Mouse (Mus musculus): ENCODE measurements around the gene Itga9. TPM values are rescaled to one million over a fixed set of nuclear protein-coding genes. Genes with fewer than 3 reads are reported as not detected.

Gene Itga9
- polyA plus RNA-seq, 2 experiments, result 1.4 to 2.8 TPM

DNA sequence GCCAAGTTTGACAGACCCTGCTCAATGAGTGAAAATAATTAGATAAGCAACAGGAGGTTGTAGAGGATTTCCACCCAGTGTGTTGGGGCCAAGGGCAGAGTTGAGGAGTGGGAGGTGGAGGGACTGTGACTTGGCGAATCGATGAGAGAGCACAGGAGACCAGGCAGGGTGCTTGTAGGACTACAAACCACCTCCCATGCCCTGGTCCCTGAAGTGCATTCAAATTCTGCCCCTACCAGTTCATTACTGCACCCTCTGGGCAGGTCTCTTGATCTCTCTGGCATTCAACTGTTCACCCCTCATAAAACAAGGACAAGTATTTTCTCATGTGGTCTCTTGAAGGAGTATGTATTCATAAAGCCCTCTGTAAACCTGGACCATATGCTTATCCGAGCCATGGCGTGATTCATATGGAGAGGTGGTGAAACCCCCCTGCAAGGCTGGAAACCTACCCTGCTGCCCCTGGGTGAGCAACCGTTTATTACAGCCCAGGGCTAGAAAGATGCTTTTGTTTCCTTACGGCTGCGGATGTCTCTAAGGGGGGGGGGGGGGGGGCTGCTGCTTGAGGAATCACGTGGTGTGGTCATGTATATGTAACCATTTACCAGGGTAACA, 143.0 kb downstream of the Itga9 start:
- Histone ChIP-seq H3K4me1 (replicated peaks; ENCODE audit: control insufficient read depth in 2 of 2, insufficient read depth in 2 of 2, low read length in 1 of 2) (no peaks in the 10 kb centered on the region), H3K4me2 (ENCODE audit: low read depth) (no peak overlapping the region), H3K4me3 (ENCODE audit: insufficient read depth in 1 of 2, low read depth in 2 of 2, low read length in 2 of 2) (no peak overlapping the region), H3K9ac (replicated peaks) (no peak overlapping the region), H3K36me3 (replicated peaks; ENCODE audit: control insufficient read depth, insufficient read depth, low read depth) (no peaks in the 10 kb centered on the region), H3K27ac (no peak overlapping the region), H3K9me3 (ENCODE audit: control insufficient read depth, low read length) (no peaks in the 10 kb centered on the region), H3K27me3 (ENCODE audit: control insufficient read depth, insufficient read depth, low read length) (no peaks in the 10 kb centered on the region)
- no peak for DNase-seq (ENCODE audit: low read depth in 3 of 3, low spot score in 3 of 3)
- TF ChIP-seq EP300 (IDR thresholded peaks at IDR 0.05; ENCODE audit: low read depth) (no peak), CTCF (IDR thresholded peaks at IDR 0.05; ENCODE audit: low read depth) (no peak)
- no peak for ATAC-seq (ENCODE audit: insufficient read depth)
- WGBS (ENCODE audit: insufficient replicate concordance), result 60% methylated on average over 7 of the region's 8 CpGs

GRCm38 (mm10) chr9:118750828-118751227, 144.3 kb downstream of the Itga9 start:
- ATAC-seq (ENCODE audit: insufficient read depth), result no peak
- Histone ChIP-seq H3K27me3 (ENCODE audit: control insufficient read depth, insufficient read depth, low read length) (no peaks in the 10 kb centered on the region), H3K9me3 (ENCODE audit: control insufficient read depth, low read length) (no peaks in the 10 kb centered on the region), H3K9ac (replicated peaks) (no peak overlapping the region), H3K27ac (no peak overlapping the region), H3K4me2 (ENCODE audit: low read depth) (no peak overlapping the region), H3K4me1 (replicated peaks; ENCODE audit: control insufficient read depth in 2 of 2, insufficient read depth in 2 of 2, low read length in 1 of 2) (no peaks in the 10 kb centered on the region), H3K36me3 (replicated peaks; ENCODE audit: control insufficient read depth, insufficient read depth, low read depth) (no peaks in the 10 kb centered on the region), H3K4me3 (ENCODE audit: insufficient read depth in 1 of 2, low read depth in 2 of 2, low read length in 2 of 2) (no peak overlapping the region)
- TF ChIP-seq EP300 (IDR thresholded peaks at IDR 0.05; ENCODE audit: low read depth) (no peak), CTCF (IDR thresholded peaks at IDR 0.05; ENCODE audit: low read depth) (no peak)
- WGBS (ENCODE audit: insufficient replicate concordance), result 40% methylated on average over 7 of the region's 7 CpGs
- DNase-seq (ENCODE audit: low read depth in 3 of 3, low spot score in 3 of 3), result no peak

- Histone ChIP-seq H3K27me3 (ENCODE audit: control insufficient read depth, insufficient read depth, low read length) (no peaks in the 10 kb centered on the region), H3K36me3 (replicated peaks; ENCODE audit: control insufficient read depth, insufficient read depth, low read depth) (no peaks in the 10 kb centered on the region), H3K27ac (no peak overlapping the region), H3K4me3 (ENCODE audit: insufficient read depth in 1 of 2, low read depth in 2 of 2, low read length in 2 of 2) (no peak overlapping the region), H3K9ac (replicated peaks) (no peak overlapping the region), H3K9me3 (ENCODE audit: control insufficient read depth, low read length) (no peaks in the 10 kb centered on the region), H3K4me2 (ENCODE audit: low read depth) (no peak overlapping the region), H3K4me1 (replicated peaks; ENCODE audit: control insufficient read depth in 2 of 2, insufficient read depth in 2 of 2, low read length in 1 of 2) (no peaks in the 10 kb centered on the region)
- TF ChIP-seq EP300 (IDR thresholded peaks at IDR 0.05; ENCODE audit: low read depth) (no peak), CTCF (IDR thresholded peaks at IDR 0.05; ENCODE audit: low read depth) (no peak)
- no peak for DNase-seq (ENCODE audit: low read depth in 3 of 3, low spot score in 3 of 3)
- no peak for ATAC-seq (ENCODE audit: insufficient read depth)
- WGBS (ENCODE audit: insufficient replicate concordance), result 63% methylated on average over 2 of the region's 2 CpGs
These were observed 145.9 kb downstream of the Itga9 start for GRCm38 (mm10) chr9:118752376-118752775.

DNA sequence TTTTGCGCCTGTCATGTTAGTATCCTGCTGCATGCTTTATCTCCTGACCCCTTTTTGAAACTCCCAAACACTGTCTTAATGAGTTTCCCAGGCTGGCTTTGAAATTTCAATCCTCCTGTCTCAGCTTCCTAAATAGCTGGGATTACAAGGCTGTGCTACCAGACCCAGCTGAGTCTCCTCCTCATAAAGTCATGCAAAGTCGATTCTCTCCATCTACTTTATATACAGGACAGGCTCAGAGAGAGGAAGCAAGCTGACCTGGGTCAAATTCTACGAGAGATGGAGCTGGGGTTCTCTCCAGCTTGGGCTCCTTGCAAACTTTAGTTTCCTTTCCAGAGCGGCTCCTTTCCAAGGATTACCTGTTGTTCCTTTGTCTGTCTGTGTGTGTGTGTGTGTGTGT, 153.0 kb downstream of the Itga9 start:
- no peak for TF ChIP-seq CTCF (IDR thresholded peaks at IDR 0.05; ENCODE audit: low read depth)
- no peak for TF ChIP-seq EP300 (IDR thresholded peaks at IDR 0.05; ENCODE audit: low read depth)
- H3K9me3 ChIP-seq (ENCODE audit: control insufficient read depth, low read length), result no peaks in the 10 kb centered on the region
- H3K36me3 ChIP-seq (replicated peaks; ENCODE audit: control insufficient read depth, insufficient read depth, low read depth), result no peaks in the 10 kb centered on the region
- H3K27ac ChIP-seq, result no peak overlapping the region
- 54% methylated on average over 4 of the region's 4 CpGs for WGBS (ENCODE audit: insufficient replicate concordance)
- no peaks in the 10 kb centered on the region for H3K4me1 ChIP-seq (replicated peaks; ENCODE audit: control insufficient read depth in 2 of 2, insufficient read depth in 2 of 2, low read length in 1 of 2)
- ATAC-seq (ENCODE audit: insufficient read depth) (no peak), DNase-seq (ENCODE audit: low read depth in 3 of 3, low spot score in 3 of 3) (no peak)
- no peak overlapping the region for H3K4me3 ChIP-seq (ENCODE audit: insufficient read depth in 1 of 2, low read depth in 2 of 2, low read length in 2 of 2)
- no peaks in the 10 kb centered on the region for H3K27me3 ChIP-seq (ENCODE audit: control insufficient read depth, insufficient read depth, low read length)
- H3K4me2 ChIP-seq (ENCODE audit: low read depth), result no peak overlapping the region
- no peak overlapping the region for H3K9ac ChIP-seq (replicated peaks)

DNA sequence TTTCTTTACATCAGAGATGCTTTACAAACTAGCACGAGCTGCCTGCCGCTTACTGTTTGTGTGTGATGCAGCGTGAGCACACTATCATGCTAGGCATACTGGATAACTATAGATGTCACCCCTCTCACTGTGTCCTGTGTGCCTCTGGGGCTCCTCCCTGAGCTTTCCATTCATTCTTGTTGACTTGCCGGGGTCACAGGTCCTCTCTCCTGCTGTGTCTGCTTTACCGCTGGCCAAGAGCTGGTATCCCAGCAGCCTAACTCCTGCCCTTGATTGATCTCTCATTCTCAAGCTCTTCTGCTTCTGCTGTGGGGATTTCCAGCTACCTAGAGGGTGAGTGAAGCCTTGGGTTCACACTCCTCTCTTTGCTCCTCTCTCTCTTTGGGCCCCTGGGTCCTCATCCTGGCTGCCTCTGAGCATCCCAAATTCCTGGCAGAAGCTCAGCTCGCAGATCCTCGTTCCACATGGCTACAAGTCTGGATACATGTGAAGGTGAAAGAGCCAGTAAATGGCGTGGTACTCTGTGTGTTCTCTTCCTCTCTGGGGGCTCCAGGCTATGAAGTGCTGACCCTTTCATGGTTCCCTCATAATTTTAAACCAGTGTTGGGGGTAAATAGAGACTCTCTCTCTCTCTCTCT, 155.6 kb downstream of the Itga9 start:
- H3K4me1 ChIP-seq (replicated peaks; ENCODE audit: control insufficient read depth in 2 of 2, insufficient read depth in 2 of 2, low read length in 1 of 2), result no peaks in the 10 kb centered on the region
- no peak overlapping the region for H3K27ac ChIP-seq
- no peaks in the 10 kb centered on the region for H3K36me3 ChIP-seq (replicated peaks; ENCODE audit: control insufficient read depth, insufficient read depth, low read depth)
- DNase-seq (ENCODE audit: low read depth in 3 of 3, low spot score in 3 of 3) (no peak), ATAC-seq (ENCODE audit: insufficient read depth) (no peak)
- H3K9me3 ChIP-seq (ENCODE audit: control insufficient read depth, low read length), result no peaks in the 10 kb centered on the region
- no peaks in the 10 kb centered on the region for H3K27me3 ChIP-seq (ENCODE audit: control insufficient read depth, insufficient read depth, low read length)
- H3K4me3 ChIP-seq (ENCODE audit: insufficient read depth in 1 of 2, low read depth in 2 of 2, low read length in 2 of 2), result no peak overlapping the region
- WGBS (ENCODE audit: insufficient replicate concordance), result 64% methylated on average over 8 of the region's 8 CpGs
- TF ChIP-seq EP300 (IDR thresholded peaks at IDR 0.05; ENCODE audit: low read depth), result no peak
- no peak for TF ChIP-seq CTCF (IDR thresholded peaks at IDR 0.05; ENCODE audit: low read depth)
- no peak overlapping the region for H3K4me2 ChIP-seq (ENCODE audit: low read depth)
- no peak overlapping the region for H3K9ac ChIP-seq (replicated peaks)

All from liver, embryonic 14.5 days (tissue).